ENCODE assay signal across 9 mouse cellular contexts in the genomic region with DNA sequence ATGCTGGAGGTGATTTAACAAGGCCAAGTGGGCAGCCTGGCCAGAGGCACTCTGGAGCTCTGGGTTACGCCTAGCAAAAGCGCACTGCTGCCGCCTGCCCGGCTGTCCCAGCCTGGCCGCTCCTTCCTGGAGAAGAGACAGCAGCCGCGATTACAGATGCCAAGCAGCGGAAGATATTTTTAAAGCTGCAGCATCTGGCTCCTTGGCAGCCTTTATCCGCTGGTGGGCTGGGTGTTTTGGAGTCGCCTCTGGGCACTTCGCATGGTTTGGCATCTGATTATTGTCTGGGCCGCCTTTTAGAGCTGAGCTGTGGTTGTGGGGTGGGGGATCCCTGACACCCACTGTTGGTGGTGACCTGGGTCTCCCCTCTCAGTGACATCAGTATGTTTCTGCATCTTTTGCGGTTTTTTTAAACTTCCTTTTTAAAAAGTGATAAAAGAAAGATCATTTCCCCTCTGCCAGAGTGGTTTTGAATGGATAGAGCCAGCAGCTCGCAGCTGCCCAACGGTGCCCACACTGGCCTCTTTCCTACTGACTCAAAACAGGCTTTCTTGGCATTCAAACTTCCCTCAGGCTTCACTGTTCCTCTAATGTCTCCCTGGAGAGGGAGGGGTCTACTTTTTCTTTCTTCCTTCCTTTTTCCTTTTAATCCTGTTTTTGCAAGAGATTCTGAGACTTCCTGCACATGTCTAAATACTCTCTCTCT.
DNase-seq lines count a peak whose midpoint lies in the region; ATAC-seq and TF ChIP-seq lines count a peak whose summit lies in the region.
"Had no signal": no experiment of that assay in that cellular context is flagged by ENCODE, and none has a peak within 500 bp of the region (broad histone marks: within the 10 kb centered on the region; RNA-seq: fewer than 3 reads in every experiment).

No protein-coding gene starts in this region.

- H3K9me3 ChIP-seq in E14TG2a.4 (ENCODE audit: low read length) = no peaks in the 10 kb centered on the region
- H3K9me3 ChIP-seq: liver, embryonic 13.5 days had no signal

- peak; percentile 28 for DNase-seq in cerebellum, adult 11-12 months
- no peak for DNase-seq in cerebellum, adult 11 months
- DNase-seq in left cerebral cortex, postnatal 4 days = peak; percentile 89
- peak; percentile 77 to 85 for DNase-seq in right cerebral cortex, postnatal 10 days (ENCODE audit: low spot score in 2 of 2)
- no peak for DNase-seq in liver
- DNase-seq: liver, embryonic 13.5 days had no signal

- peak overlapping the region; percentile 35; the same call in 1 of the 2 replicates for H3K4me3 ChIP-seq in E14TG2a.4 (replicated peaks; ENCODE audit: low read length)
- H3K4me3 ChIP-seq: liver, embryonic 13.5 days had no signal

- H3K27me3 ChIP-seq in E14TG2a.4 (ENCODE audit: insufficient read depth, low read length) = no peaks in the 10 kb centered on the region
- H3K27me3 ChIP-seq: liver, embryonic 13.5 days had no signal

- no peaks in the 10 kb centered on the region for H3K36me3 ChIP-seq in E14TG2a.4 (ENCODE audit: insufficient read depth, low read length)
- H3K36me3 ChIP-seq: liver, embryonic 13.5 days had no signal

- H3K4me1 ChIP-seq in E14TG2a.4 (replicated peaks; ENCODE audit: low read depth, low read length) = no peaks in the 10 kb centered on the region
- H3K4me1 ChIP-seq: liver, embryonic 13.5 days had no signal

- peak; percentile 92 for ATAC-seq in frontal cortex, adult (ENCODE audit: low TSS enrichment)
- peak; percentile 91 to 94 for ATAC-seq in hematopoietic stem cell, adult 5-6 weeks (replicated peaks in 1 of 2; ENCODE audit: insufficient read depth in 1 of 2, low FRiP score in 2 of 2, low TSS enrichment in 1 of 2, low read depth in 1 of 2, poor library complexity in 2 of 2, severe bottlenecking in 2 of 2)

- TF ChIP-seq CTCF in E14TG2a.4 (conservative IDR thresholded peaks at IDR 0.05; ENCODE audit: low read length) = no peak

- intact Hi-C loops in left cerebral cortex, postnatal 4 days (cut with DNase I) = no loop called here

Comparison
In these comparisons a context has a peak if more than half of its experiments do, and no peak if none do; other contexts are left out.
1. DNase-seq: peak in cerebellum, adult 11-12 months (single experiment), left cerebral cortex, postnatal 4 days (single experiment) and right cerebral cortex, postnatal 10 days (2 of 2); none in cerebellum, adult 11 months (single experiment) and liver (single experiment).